Comparison of ENCODE assay signal across 8 mouse cellular contexts in genomic region chr1:166379630-166380231, GRCm38 (mm10). TPM values are rescaled to one million over a fixed set of nuclear protein-coding genes. Genes with fewer than 3 reads are reported as not detected.
DNase-seq lines count a peak whose midpoint lies in the region; ATAC-seq and TF ChIP-seq lines count a peak whose summit lies in the region.

No protein-coding gene starts in this region.

- peak overlapping the region; percentile 80 for H3K4me2 ChIP-seq in heart, embryonic 13.5 days
- peak overlapping the region; percentile 76 for H3K4me2 ChIP-seq in kidney, postnatal 0 days (ENCODE audit: low read length)
- H3K4me2 ChIP-seq in liver, embryonic 14.5 days (ENCODE audit: low read depth), result peak overlapping the region; percentile 69
- peak overlapping the region; percentile 70 for H3K4me2 ChIP-seq in stomach, embryonic 15.5 days

- peaks cover 26% of the 10 kb centered on the region for H3K79me3 ChIP-seq in C2C12 (ENCODE audit: low read depth)

- H3K9me3 ChIP-seq in heart, embryonic 13.5 days, result no peaks in the 10 kb centered on the region
- H3K9me3 ChIP-seq in kidney, postnatal 0 days (replicated peaks; ENCODE audit: low read length), result no peaks in the 10 kb centered on the region
- H3K9me3 ChIP-seq in liver, embryonic 14.5 days (ENCODE audit: control insufficient read depth, low read length), result no peaks in the 10 kb centered on the region
- H3K9me3 ChIP-seq in stomach, embryonic 15.5 days, result no peaks in the 10 kb centered on the region

- no peak for TF ChIP-seq EP300 in liver, embryonic 14.5 days (IDR thresholded peaks at IDR 0.05; ENCODE audit: low read depth)

- H3K27me3 ChIP-seq in C2C12 (ENCODE audit: control insufficient read depth, insufficient read depth, insufficient read length), result no peaks in the 10 kb centered on the region
- H3K27me3 ChIP-seq in heart, embryonic 13.5 days (replicated peaks), result no peaks in the 10 kb centered on the region
- no peaks in the 10 kb centered on the region for H3K27me3 ChIP-seq in kidney, postnatal 0 days (ENCODE audit: insufficient read depth, low read length)
- no peaks in the 10 kb centered on the region for H3K27me3 ChIP-seq in liver, embryonic 14.5 days (ENCODE audit: control insufficient read depth, insufficient read depth, low read length)
- no peaks in the 10 kb centered on the region for H3K27me3 ChIP-seq in stomach, embryonic 15.5 days (replicated peaks)

- peaks cover 5% of the 10 kb centered on the region for H3K4me1 ChIP-seq in embryonic fibroblast, embryonic 13.5 days (ENCODE audit: control insufficient read depth, insufficient read depth, low read length)
- peaks cover 26% of the 10 kb centered on the region for H3K4me1 ChIP-seq in heart, embryonic 13.5 days
- peaks cover 13% of the 10 kb centered on the region for H3K4me1 ChIP-seq in kidney, postnatal 0 days (replicated peaks; ENCODE audit: insufficient read depth, low read length)
- H3K4me1 ChIP-seq in liver, embryonic 14.5 days (replicated peaks; ENCODE audit: control insufficient read depth in 2 of 2, insufficient read depth in 2 of 2, low read length in 1 of 2), result peaks cover 9 to 17% of the 10 kb centered on the region in 2 experiments
- H3K4me1 ChIP-seq in stomach, embryonic 15.5 days, result peaks cover 5% of the 10 kb centered on the region; the same call in 1 of the 2 replicates

- under 1% methylated on average over 36 of the region's 41 CpGs for WGBS in heart, embryonic 13.5 days
- 1% methylated on average over 36 of the region's 41 CpGs for WGBS in kidney, postnatal 0 days
- WGBS in liver, embryonic 14.5 days (ENCODE audit: insufficient replicate concordance), result 1% methylated on average over 40 of the region's 41 CpGs
- whole genome bisulfite sequencing in stomach, embryonic 15.5 days, result under 1% methylated on average over 41 of the region's 41 CpGs

- H3K79me2 ChIP-seq in C2C12 (ENCODE audit: control insufficient read depth, insufficient read depth), result peaks cover 40% of the 10 kb centered on the region

- TF ChIP-seq CTCF in C2C12 (IDR thresholded peaks at IDR 0.05; ENCODE audit: control insufficient read depth, insufficient read depth, insufficient read length), result no peak
- no peak for TF ChIP-seq CTCF in embryonic fibroblast, embryonic 13.5 days (IDR thresholded peaks at IDR 0.05; ENCODE audit: borderline replicate concordance, insufficient read depth, low read length)
- TF ChIP-seq CTCF in kidney, postnatal 0 days (IDR thresholded peaks at IDR 0.05; ENCODE audit: low read depth), result no peak
- peak; percentile 18; the same call in 1 of the 2 replicates for TF ChIP-seq CTCF in liver, embryonic 14.5 days (IDR thresholded peaks at IDR 0.05; ENCODE audit: low read depth)

- H3K36me3 ChIP-seq in C2C12 (ENCODE audit: control insufficient read depth, insufficient read depth), result peaks cover 14% of the 10 kb centered on the region
- peaks cover 28% of the 10 kb centered on the region for H3K36me3 ChIP-seq in heart, embryonic 13.5 days
- peaks cover 14% of the 10 kb centered on the region for H3K36me3 ChIP-seq in kidney, postnatal 0 days (ENCODE audit: insufficient read depth, low read length)
- peaks cover 3% of the 10 kb centered on the region for H3K36me3 ChIP-seq in liver, embryonic 14.5 days (replicated peaks; ENCODE audit: control insufficient read depth, insufficient read depth, low read depth)
- peaks cover 14% of the 10 kb centered on the region for H3K36me3 ChIP-seq in stomach, embryonic 15.5 days

- peak overlapping the region; percentile 99 for H3K9ac ChIP-seq in heart, embryonic 13.5 days
- peak overlapping the region; percentile 92 for H3K9ac ChIP-seq in kidney, postnatal 0 days (ENCODE audit: low read depth, low read length)
- peak overlapping the region; percentile 77 for H3K9ac ChIP-seq in liver, embryonic 14.5 days (replicated peaks)
- peak overlapping the region; percentile 96 for H3K9ac ChIP-seq in stomach, embryonic 15.5 days

- DNase-seq in brain, adult 2 months (ENCODE audit: low read depth, low spot score), result peak; percentile 80
- peak; percentile 83 for DNase-seq in kidney, postnatal 0 days (ENCODE audit: low spot score)
- peak in 2 of 3 experiments; percentile 46 to 60 for DNase-seq in liver, embryonic 14.5 days (ENCODE audit: low read depth in 3 of 3, low spot score in 3 of 3)
- DNase-seq in natural killer cell, adult 2 months (ENCODE audit: low spot score in 2 of 2), result peak; percentile 72 to 75

- peak overlapping the region; percentile 75 for H3K4me3 ChIP-seq in C2C12 (ENCODE audit: insufficient read depth, poor library complexity, severe bottlenecking)
- H3K4me3 ChIP-seq in embryonic fibroblast, embryonic 13.5 days (ENCODE audit: insufficient read depth, low read length), result peak overlapping the region; percentile 65
- H3K4me3 ChIP-seq in heart, embryonic 13.5 days, result peak overlapping the region; percentile 97
- H3K4me3 ChIP-seq in kidney, postnatal 0 days (replicated peaks; ENCODE audit: low read depth, low read length), result peak overlapping the region; percentile 79
- H3K4me3 ChIP-seq in liver, embryonic 14.5 days (ENCODE audit: insufficient read depth in 1 of 2, low read depth in 2 of 2, low read length in 2 of 2), result peak overlapping the region; percentile 75 to 90
- peak overlapping the region; percentile 95 for H3K4me3 ChIP-seq in stomach, embryonic 15.5 days (replicated peaks)

- TF ChIP-seq POLR2A in embryonic fibroblast, embryonic 13.5 days (IDR thresholded peaks at IDR 0.05; ENCODE audit: low read depth, low read length), result peak; percentile 57

- peak overlapping the region; percentile 72 for H3K27ac ChIP-seq in embryonic fibroblast, embryonic 13.5 days (ENCODE audit: insufficient read depth, low read length)
- peak overlapping the region; percentile 94 for H3K27ac ChIP-seq in heart, embryonic 13.5 days (replicated peaks)
- peak overlapping the region; percentile 90 for H3K27ac ChIP-seq in kidney, postnatal 0 days
- H3K27ac ChIP-seq in liver, embryonic 14.5 days, result peak overlapping the region; percentile 51
- H3K27ac ChIP-seq in stomach, embryonic 15.5 days, result peak overlapping the region; percentile 92

- ATAC-seq in heart, embryonic 13.5 days (ENCODE audit: extremely low read depth, insufficient number of reproducible peaks, low FRiP score, low TSS enrichment), result peak; percentile 8; the same call in 1 of the 2 replicates
- peak; percentile 10 for ATAC-seq in kidney, postnatal 0 days (replicated peaks; ENCODE audit: low FRiP score, low read depth)
- ATAC-seq in liver, embryonic 14.5 days (ENCODE audit: insufficient read depth), result peak; percentile 50
- peak; percentile 23 for ATAC-seq in stomach, embryonic 15.5 days (ENCODE audit: insufficient read depth, low FRiP score, low read depth)

- H3ac ChIP-seq in C2C12 (ENCODE audit: control insufficient read depth, insufficient read length, low read depth), result peak overlapping the region; percentile 87

TF ChIP-seq in C2C12, 6 proteins besides CTCF, POLR2A, EP300 and RAD21:
- TF ChIP-seq MYOG (IDR thresholded peaks at IDR 0.05; ENCODE audit: control insufficient read depth, extremely low read depth, insufficient read length) (no peak), MAX (IDR thresholded peaks at IDR 0.05) (no peak), CEBPB (IDR thresholded peaks at IDR 0.05; ENCODE audit: low read depth) (no peak)
TF ChIP-seq in C2C12: peak in this region for 0.

RNA-seq across cellular contexts. Expression of gene Tada1, which starts 0.8 kb away (rescaled TPM):
- 18.5 TPM for polyA plus RNA-seq in C2C12 (2012; fragmentation: generic; extraction: Trizol)
- 20.0 and 28.1 TPM in 2 replicates for polyA plus RNA-seq in embryonic fibroblast, embryonic 13.5 days (2011; ENCODE audit: insufficient read length, low read depth, missing spikeins)
- polyA plus RNA-seq in heart, embryonic 13.5 days (2015; fragmentation: Nextera tagmentation; extraction: Ambion mirVana), result 30.6 and 34.7 TPM in 2 replicates
- 40.9 and 42.6 TPM in 2 replicates for polyA plus RNA-seq in kidney, postnatal 0 days (2015; fragmentation: Nextera tagmentation; extraction: Ambion mirVana)
- 11.0 and 13.7 TPM in 2 replicates for polyA plus RNA-seq in liver, embryonic 14.5 days (2012; rRNA removed)
- 21.7 and 23.0 TPM in 2 replicates for polyA plus RNA-seq in liver, embryonic 14.5 days (2014; fragmentation: Nextera tagmentation; extraction: Ambion mirVana)
- 42.6 and 44.8 TPM in 2 replicates for polyA plus RNA-seq in stomach, embryonic 15.5 days (2015; fragmentation: Nextera tagmentation; extraction: Ambion mirVana)

RNA-seq across cellular contexts. Expression of gene Pogk, which starts 29.9 kb away (rescaled TPM):
- 7.6 TPM for polyA plus RNA-seq in C2C12 (2012; fragmentation: generic; extraction: Trizol)
- 17.8 and 20.8 TPM in 2 replicates for polyA plus RNA-seq in embryonic fibroblast, embryonic 13.5 days (2011; ENCODE audit: insufficient read length, low read depth, missing spikeins)
- 9.6 and 9.8 TPM in 2 replicates for polyA plus RNA-seq in heart, embryonic 13.5 days (2015; fragmentation: Nextera tagmentation; extraction: Ambion mirVana)
- 7.3 and 7.7 TPM in 2 replicates for polyA plus RNA-seq in kidney, postnatal 0 days (2015; fragmentation: Nextera tagmentation; extraction: Ambion mirVana)
- 0.71 and 1.1 TPM in 2 replicates for polyA plus RNA-seq in liver, embryonic 14.5 days (2012; rRNA removed)
- 0.61 and 0.63 TPM in 2 replicates for polyA plus RNA-seq in liver, embryonic 14.5 days (2014; fragmentation: Nextera tagmentation; extraction: Ambion mirVana)
- 10.3 and 12.5 TPM in 2 replicates for polyA plus RNA-seq in stomach, embryonic 15.5 days (2015; fragmentation: Nextera tagmentation; extraction: Ambion mirVana)

Comparison
In these comparisons a context has a peak if more than half of its experiments do, and no peak if none do; other contexts are left out.
1. Peak in every context shown above with its lines: DNase-seq, ATAC-seq, H3K4me3 ChIP-seq and H3K27ac ChIP-seq.